Mouse (Mus musculus): ENCODE measurements at regions not wholly inside any gene's neighbourhood (a gene's known extent, or its start where the extent isn't known, plus 50 kb on each side); places are given as distances from the start of the nearest gene placed in this dataset.

GRCm38 (mm10) chr15:96903461-96903860 is 152.3 kb downstream of the Slc38a4 start:
- Histone ChIP-seq H3K4me2 (ENCODE audit: insufficient read depth, low read depth, poor library complexity, severe bottlenecking) (no peak overlapping the region), H3K36me3 (replicated peaks in 1 of 2; ENCODE audit: control insufficient read depth in 1 of 2, insufficient read depth in 1 of 2, low read length in 1 of 2) (no peaks in the 10 kb centered on the region), H3K9me3 (replicated peaks; ENCODE audit: low read length) (no peaks in the 10 kb centered on the region), H3K27me3 (replicated peaks) (no peaks in the 10 kb centered on the region), H3K27ac (ENCODE audit: insufficient read depth, low read depth) (no peak overlapping the region), H3K9ac (ENCODE audit: insufficient read depth, low read depth) (no peak overlapping the region), H3K4me1 (ENCODE audit: control insufficient read depth in 1 of 2, insufficient read depth in 2 of 2) (no peaks in the 10 kb centered on the region), H3K79me2 (replicated peaks; ENCODE audit: control insufficient read depth, extremely low read depth, insufficient read depth, poor library complexity, severe bottlenecking) (no peaks in the 10 kb centered on the region), H3K4me3 (replicated peaks in 1 of 3; ENCODE audit: low read depth in 2 of 3, low read length in 2 of 3, poor library complexity in 1 of 3) (no peak overlapping the region)
- no peak for DNase-seq (ENCODE audit: extremely low read depth)
- dilution Hi-C loops (cut with MboI; ENCODE audit: extremely low pct_ligation_motif_present, extremely low pct_unique_long_range_greater_than_20kb, low sequenced_read_pairs): no loop called here
- in situ Hi-C loops (cut with MboI; ENCODE audit: low pct_ligation_motif_present, low pct_unique_long_range_greater_than_20kb, low sequenced_read_pairs): no loop called here
- TF ChIP-seq POLR2A (IDR thresholded peaks at IDR 0.05; ENCODE audit: low read depth, low read length) (no peak), JUND (conservative IDR thresholded peaks at IDR 0.05; ENCODE audit: low read depth, low read length) (no peak)

- Histone ChIP-seq H3K27ac (ENCODE audit: insufficient read depth, low read depth) (no peak overlapping the region), H3K4me3 (replicated peaks in 1 of 3; ENCODE audit: low read depth in 2 of 3, low read length in 2 of 3, poor library complexity in 1 of 3) (no peak overlapping the region), H3K9me3 (replicated peaks; ENCODE audit: low read length) (no peaks in the 10 kb centered on the region), H3K27me3 (replicated peaks) (no peaks in the 10 kb centered on the region), H3K79me2 (replicated peaks; ENCODE audit: control insufficient read depth, extremely low read depth, insufficient read depth, poor library complexity, severe bottlenecking) (no peaks in the 10 kb centered on the region), H3K4me2 (ENCODE audit: insufficient read depth, low read depth, poor library complexity, severe bottlenecking) (no peak overlapping the region), H3K36me3 (replicated peaks in 1 of 2; ENCODE audit: control insufficient read depth in 1 of 2, insufficient read depth in 1 of 2, low read length in 1 of 2) (no peaks in the 10 kb centered on the region), H3K9ac (ENCODE audit: insufficient read depth, low read depth) (no peak overlapping the region), H3K4me1 (ENCODE audit: control insufficient read depth in 1 of 2, insufficient read depth in 2 of 2) (no peaks in the 10 kb centered on the region)
- dilution Hi-C loops (cut with MboI; ENCODE audit: extremely low pct_ligation_motif_present, extremely low pct_unique_long_range_greater_than_20kb, low sequenced_read_pairs) (no loop called here), in situ Hi-C loops (cut with MboI; ENCODE audit: low pct_ligation_motif_present, low pct_unique_long_range_greater_than_20kb, low sequenced_read_pairs) (no loop called here)
- TF ChIP-seq MXI1 (IDR thresholded peaks at IDR 0.05; ENCODE audit: low read depth, low read length) (no peak), CHD1 (IDR thresholded peaks at IDR 0.05; ENCODE audit: low read depth, low read length) (no peak), ZMIZ1 (IDR thresholded peaks at IDR 0.05; ENCODE audit: low read depth, low read length) (no peak), TCF12 (IDR thresholded peaks at IDR 0.05; ENCODE audit: low read depth, low read length) (no peak), POLR2AphosphoS2 (IDR thresholded peaks at IDR 0.05; ENCODE audit: low read depth, low read length) (no peak), MAX (IDR thresholded peaks at IDR 0.05; ENCODE audit: low read length) (no peak), UBTF (IDR thresholded peaks at IDR 0.05; ENCODE audit: low read depth, low read length) (no peak), USF1 (IDR thresholded peaks at IDR 0.05; ENCODE audit: low read depth, low read length) (no peak), ZNF384 (IDR thresholded peaks at IDR 0.05; ENCODE audit: low read depth, low read length) (no peak), ZC3H11A (IDR thresholded peaks at IDR 0.05; ENCODE audit: low read depth, low read length) (no peak), CHD2 (IDR thresholded peaks at IDR 0.05; ENCODE audit: low read length) (no peak), ETS1 (conservative IDR thresholded peaks at IDR 0.05; ENCODE audit: low read depth, low read length) (no peak), MYC (IDR thresholded peaks at IDR 0.05; ENCODE audit: low read depth, low read length) (no peak), RAD21 (IDR thresholded peaks at IDR 0.05; ENCODE audit: low read depth, low read length) (no peak), TBP (conservative IDR thresholded peaks at IDR 0.05; ENCODE audit: low read depth, low read length) (no peak), PAX5 (IDR thresholded peaks at IDR 0.05; ENCODE audit: low read length) (no peak), RCOR1 (conservative IDR thresholded peaks at IDR 0.05; ENCODE audit: low read depth, low read length) (no peak)
- DNase-seq (ENCODE audit: extremely low read depth): no peak
Observed at GRCm38 (mm10) chr15:96902781-96903180, 153.0 kb downstream of the Slc38a4 start.
